Mouse (Mus musculus) megakaryocyte, embryonic 14.5 days (primary cell): Measurements from ENCODE around the gene Eml6. TPM values are rescaled to one million over a fixed set of nuclear protein-coding genes. Genes with fewer than 3 reads are reported as not detected.

Experiments used
- H3K27me3 ChIP-seq: replicated peaks from 2 replicates; pipeline ENCODE3; 2012; ENCODE audit warnings: inconsistent platforms
- H3K36me3 ChIP-seq: replicated peaks from 2 replicates; pipeline ENCODE3; 2012; ENCODE audit warnings: low read length, inconsistent platforms, mixed read lengths
- H3K4me1 ChIP-seq: 2 replicates; pipeline ENCODE4 v1.6.1; 2012; ENCODE audit warnings: inconsistent platforms
- H3K4me3 ChIP-seq: replicated peaks from 2 replicates; pipeline ENCODE3; 2012; ENCODE audit warnings: moderate library complexity, mild to moderate bottlenecking, inconsistent platforms
- H3K9me3 ChIP-seq: 2 replicates; pipeline ENCODE4 v1.6.1; 2012; ENCODE audit warnings: inconsistent platforms
- FLI1 ChIP-seq: IDR thresholded peaks from 2 replicates; pipeline ENCODE4 v1.6.1; 2012; ENCODE audit warnings: low read length, inconsistent platforms, mixed read lengths
- GATA1 ChIP-seq: IDR thresholded peaks from 3 replicates; pipeline ENCODE4 v1.6.1; 2012; ENCODE audit warnings: mixed read lengths, low read length, inconsistent platforms, borderline replicate concordance
- polyA plus RNA-seq: library from polyadenylated mRNA; stranded (reverse); fragments of >175 nt; gene quantifications from 2 replicates; pipeline ENCODE4 v1.2.3, GENCODE M21; 2012; ENCODE audit warnings: low replicate concordance; ENCODE audit not compliant: insufficient read depth

The Eml6 gene
- 0.67 TPM in 1 of 2 replicates, not detected in the other for polyA plus RNA-seq

GRCm38 (mm10) chr11:30025835-30026472, at the start of gene Eml6:
TSS of gene Eml6 (minus strand) at chr11:30026033.
- TF ChIP-seq FLI1 (no peak), GATA1 (no peak)
- Histone ChIP-seq H3K4me3 (peak within 1 kb of the TSS; percentile 98), H3K36me3 (no peaks in the 10 kb centered on the region), H3K4me1 (peaks cover 22% of the 10 kb centered on the region), H3K27me3 (peaks cover 23% of the 10 kb centered on the region), H3K9me3 (no peaks in the 10 kb centered on the region)

GRCm38 (mm10) chr11:30057299-30057698, 31.5 kb upstream of the Eml6 start:
- peaks cover 2% of the 10 kb centered on the region for H3K27me3 ChIP-seq
- peaks cover 17% of the 10 kb centered on the region for H3K4me1 ChIP-seq
- H3K36me3 ChIP-seq: no peaks in the 10 kb centered on the region
- peaks cover 15% of the 10 kb centered on the region for H3K9me3 ChIP-seq
- no peak for TF ChIP-seq GATA1
- peak overlapping the region; percentile 74 for H3K4me3 ChIP-seq

DNA sequence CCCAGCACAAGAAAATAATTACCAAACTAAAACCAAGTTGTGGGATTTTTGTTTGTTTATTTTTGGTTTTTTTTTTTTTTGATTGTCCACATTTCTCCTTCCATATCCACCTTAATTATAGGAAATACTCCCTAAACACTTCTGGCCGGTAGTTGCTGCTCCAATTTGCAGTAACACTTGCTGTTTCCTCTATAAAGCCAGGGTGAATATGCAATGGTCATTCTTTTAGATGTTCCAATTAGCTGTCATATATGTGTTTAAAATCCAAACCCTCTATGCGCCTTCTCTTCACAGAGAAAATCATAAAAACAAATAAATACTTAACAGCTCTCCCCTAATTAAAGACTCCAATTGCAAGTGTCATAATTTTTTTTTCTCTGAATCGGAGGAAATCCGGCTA, 689 bp downstream of the Eml6 start:
- Histone ChIP-seq H3K9me3 (no peaks in the 10 kb centered on the region), H3K4me1 (peaks cover 22% of the 10 kb centered on the region), H3K27me3 (peaks cover 23% of the 10 kb centered on the region), H3K36me3 (no peaks in the 10 kb centered on the region), H3K4me3 (peak overlapping the region; percentile 98)
- TF ChIP-seq GATA1: no peak
- TF ChIP-seq FLI1: no peak

- H3K4me3 ChIP-seq: peak overlapping the region; percentile 98
- H3K9me3 ChIP-seq: no peaks in the 10 kb centered on the region
- no peaks in the 10 kb centered on the region for H3K36me3 ChIP-seq
- TF ChIP-seq FLI1 (no peak), GATA1 (no peak)
- H3K27me3 ChIP-seq: peaks cover 23% of the 10 kb centered on the region
- H3K4me1 ChIP-seq: peaks cover 22% of the 10 kb centered on the region
Observed at GRCm38 (mm10) chr11:30024261-30025071, 1.4 kb downstream of the Eml6 start.

DNA sequence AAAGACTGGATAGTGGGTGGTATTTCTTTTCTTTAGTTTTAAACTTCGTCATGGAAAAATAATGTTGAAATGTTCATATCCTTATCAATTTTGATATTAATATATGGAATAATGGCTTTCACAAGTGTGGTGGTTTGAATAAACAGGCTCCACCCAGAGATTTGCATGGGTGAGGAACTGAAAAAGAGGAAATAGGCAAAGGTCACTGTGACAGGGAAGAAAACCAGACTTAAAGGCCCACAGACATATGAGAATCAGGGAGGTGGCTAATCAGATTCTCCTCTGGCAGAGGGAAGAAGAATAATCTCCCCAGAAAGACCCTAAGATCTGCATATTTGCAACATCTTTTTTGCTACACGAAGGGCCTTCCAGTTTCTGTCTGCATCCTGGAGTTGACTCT, 39.6 kb downstream of the Eml6 start:
- H3K27me3 ChIP-seq: no peaks in the 10 kb centered on the region
- H3K36me3 ChIP-seq: no peaks in the 10 kb centered on the region
- no peak for TF ChIP-seq FLI1
- TF ChIP-seq GATA1: no peak
- H3K4me1 ChIP-seq: no peaks in the 10 kb centered on the region
- no peaks in the 10 kb centered on the region for H3K9me3 ChIP-seq
- no peak overlapping the region for H3K4me3 ChIP-seq

GRCm38 (mm10) chr11:29968874-29969273, 57.0 kb downstream of the Eml6 start:
- no peaks in the 10 kb centered on the region for H3K9me3 ChIP-seq
- no peak for TF ChIP-seq GATA1
- TF ChIP-seq FLI1: no peak
- no peaks in the 10 kb centered on the region for H3K27me3 ChIP-seq
- H3K4me1 ChIP-seq: no peaks in the 10 kb centered on the region
- no peak overlapping the region for H3K4me3 ChIP-seq
- H3K36me3 ChIP-seq: no peaks in the 10 kb centered on the region

- Histone ChIP-seq H3K4me1 (no peaks in the 10 kb centered on the region), H3K27me3 (no peaks in the 10 kb centered on the region), H3K4me3 (no peak overlapping the region), H3K9me3 (no peaks in the 10 kb centered on the region), H3K36me3 (no peaks in the 10 kb centered on the region)
- no peak for TF ChIP-seq FLI1
- TF ChIP-seq GATA1: no peak
Observed at GRCm38 (mm10) chr11:29959366-29959765, 66.5 kb downstream of the Eml6 start.

DNA sequence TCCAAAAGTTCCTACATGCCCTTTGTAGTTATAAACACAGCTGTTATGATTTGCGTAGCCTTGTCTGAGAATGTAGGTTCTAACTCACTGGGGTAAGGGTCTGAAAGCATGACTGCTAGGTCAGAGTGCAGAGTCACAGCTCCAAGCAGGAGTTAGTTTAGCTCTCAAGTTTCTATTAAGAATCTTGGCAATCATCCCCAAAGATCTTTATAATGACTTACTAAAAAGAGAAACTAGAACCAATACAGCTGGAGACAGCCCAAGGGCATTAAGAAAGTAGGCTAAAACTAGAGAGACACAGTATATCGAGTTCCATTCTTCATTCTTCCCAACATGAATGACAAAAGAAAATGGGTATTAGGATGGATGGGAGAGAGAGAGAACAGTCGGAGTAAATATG, 81.2 kb downstream of the Eml6 start:
- H3K27me3 ChIP-seq: no peaks in the 10 kb centered on the region
- peaks cover 5% of the 10 kb centered on the region; the same call in 1 of the 2 replicates for H3K9me3 ChIP-seq
- no peaks in the 10 kb centered on the region for H3K4me1 ChIP-seq
- TF ChIP-seq GATA1: no peak
- no peak for TF ChIP-seq FLI1
- no peaks in the 10 kb centered on the region for H3K36me3 ChIP-seq
- H3K4me3 ChIP-seq: no peak overlapping the region

GRCm38 (mm10) chr11:29924332-29924731, 101.5 kb downstream of the Eml6 start:
- no peaks in the 10 kb centered on the region for H3K36me3 ChIP-seq
- peaks cover 7% of the 10 kb centered on the region for H3K9me3 ChIP-seq
- H3K4me3 ChIP-seq: no peak overlapping the region
- TF ChIP-seq FLI1 (no peak), GATA1 (no peak)
- H3K27me3 ChIP-seq: no peaks in the 10 kb centered on the region
- peaks cover 5% of the 10 kb centered on the region for H3K4me1 ChIP-seq

GRCm38 (mm10) chr11:29923851-29924250, 102.0 kb downstream of the Eml6 start:
- Histone ChIP-seq H3K9me3 (peaks cover 6% of the 10 kb centered on the region), H3K4me3 (no peak overlapping the region), H3K4me1 (peaks cover 5% of the 10 kb centered on the region), H3K27me3 (no peaks in the 10 kb centered on the region), H3K36me3 (no peaks in the 10 kb centered on the region)
- TF ChIP-seq GATA1: no peak
- no peak for TF ChIP-seq FLI1
